Mouse (Mus musculus): Measurements from ENCODE around the gene Egfl7.

GRCm38 (mm10) chr2:26594934-26595724, 15.3 kb downstream of the Egfl7 start:
- TF ChIP-seq GATA1 (IDR thresholded peaks at IDR 0.05; ENCODE audit: low read length) (no peak), TAL1 (IDR thresholded peaks at IDR 0.05; ENCODE audit: low read length) (no peak)
